9 mouse cellular contexts compared by ENCODE assay signal in genomic region chr8:87472271-87473236, GRCm38 (mm10). TPM values are rescaled to one million over a fixed set of nuclear protein-coding genes. Genes with fewer than 3 reads are reported as not detected.
DNase-seq lines count a peak whose midpoint lies in the region; ATAC-seq and TF ChIP-seq lines count a peak whose summit lies in the region.
"Had no signal": no experiment of that assay in that cellular context is flagged by ENCODE, and none has a peak within 500 bp of the region (broad histone marks: within the 10 kb centered on the region; RNA-seq: fewer than 3 reads in every experiment).

TSS of gene Cbln1 (minus strand) at chr8:87472609.

- no peaks in the 10 kb centered on the region for H3K36me3 ChIP-seq in forebrain, postnatal 0 days (ENCODE audit: insufficient read depth)
- no peaks in the 10 kb centered on the region for H3K36me3 ChIP-seq in liver, embryonic 15.5 days (replicated peaks)
- no peaks in the 10 kb centered on the region for H3K36me3 ChIP-seq in neural tube, embryonic 13.5 days

- no peaks in the 10 kb centered on the region for H3K9me3 ChIP-seq in forebrain, postnatal 0 days (ENCODE audit: low read length)
- no peaks in the 10 kb centered on the region for H3K9me3 ChIP-seq in liver, embryonic 15.5 days (replicated peaks)
- no peaks in the 10 kb centered on the region for H3K9me3 ChIP-seq in neural tube, embryonic 13.5 days

- peak; percentile 95 for ATAC-seq in forebrain, postnatal 0 days
- ATAC-seq in liver, embryonic 15.5 days (ENCODE audit: insufficient read depth) = peak; percentile 87
- peak; percentile 94 for ATAC-seq in neural tube, embryonic 13.5 days (ENCODE audit: low read depth)

- peak within 1 kb of the TSS; percentile 69 for H3K4me3 ChIP-seq in forebrain, postnatal 0 days (ENCODE audit: low read depth, low read length)
- peak within 1 kb of the TSS; percentile 49 for H3K4me3 ChIP-seq in liver, embryonic 15.5 days (replicated peaks)
- H3K4me3 ChIP-seq in neural tube, embryonic 13.5 days = peak within 1 kb of the TSS; percentile 64

- 1% methylated on average over 104 of the region's 122 CpGs for WGBS in forebrain, postnatal 0 days
- under 1% methylated on average over 112 of the region's 122 CpGs for WGBS in liver, embryonic 15.5 days (ENCODE audit: insufficient replicate concordance)
- under 1% methylated on average over 105 of the region's 122 CpGs for WGBS in neural tube, embryonic 13.5 days

- intact Hi-C loops in heart, postnatal 25 days (cut with DNase I) = loop anchor here (10.0 kb wide), 1 partner anchor 538 kb away; no protein-coding TSS in a partner anchor

- DNase-seq in Muller cell, postnatal 12 days (ENCODE audit: inconsistent ontology term) = peak; percentile 96
- peak; percentile 93 for DNase-seq in cerebellum, adult 8-10 months
- DNase-seq in forebrain, postnatal 0 days = peak; percentile 95
- peak; percentile 49 for DNase-seq in heart, postnatal 25 days (ENCODE audit: low spot score)
- peak; percentile 88 for DNase-seq in layer of hippocampus, adult 11-12 months (ENCODE audit: low spot score)
- DNase-seq in testis, postnatal 10 days (ENCODE audit: low spot score) = peak; percentile 93

- TF ChIP-seq CTCF in forebrain, postnatal 0 days (IDR thresholded peaks at IDR 0.05; ENCODE audit: low read depth) = peak; percentile 68

- H3K4me1 ChIP-seq in forebrain, postnatal 0 days (ENCODE audit: insufficient read depth) = peaks cover 11% of the 10 kb centered on the region; the same call in 1 of the 2 replicates
- H3K4me1 ChIP-seq in liver, embryonic 15.5 days (replicated peaks) = peaks cover 16% of the 10 kb centered on the region
- peaks cover 69% of the 10 kb centered on the region for H3K4me1 ChIP-seq in neural tube, embryonic 13.5 days (replicated peaks)

- H3K27ac ChIP-seq in forebrain, postnatal 0 days (ENCODE audit: low read depth, low read length) = peak within 1 kb of the TSS; percentile 64
- no peak within 1 kb of the TSS for H3K27ac ChIP-seq in liver, embryonic 15.5 days (replicated peaks)
- peak within 1 kb of the TSS; percentile 92 for H3K27ac ChIP-seq in neural tube, embryonic 13.5 days (replicated peaks)

- H3K27me3 ChIP-seq in forebrain, postnatal 0 days (ENCODE audit: insufficient read depth, low read length) = peaks cover 48% of the 10 kb centered on the region
- peaks cover 95% of the 10 kb centered on the region for H3K27me3 ChIP-seq in liver, embryonic 15.5 days
- H3K27me3 ChIP-seq in neural tube, embryonic 13.5 days = peaks cover 77% of the 10 kb centered on the region

- peak within 1 kb of the TSS; percentile 90 for H3K4me2 ChIP-seq in forebrain, postnatal 0 days (ENCODE audit: low read depth)
- H3K4me2 ChIP-seq in liver, embryonic 15.5 days = peak within 1 kb of the TSS; percentile 75
- H3K4me2 ChIP-seq in neural tube, embryonic 13.5 days = peak within 1 kb of the TSS; percentile 90

- peak within 1 kb of the TSS; percentile 66 for H3K9ac ChIP-seq in forebrain, postnatal 0 days
- no peak within 1 kb of the TSS for H3K9ac ChIP-seq in liver, embryonic 15.5 days
- peak within 1 kb of the TSS; percentile 86 for H3K9ac ChIP-seq in neural tube, embryonic 13.5 days

RNA-seq across cellular contexts. Expression of gene Cbln1, which starts in this region (rescaled TPM):
- total RNA-seq in forebrain, postnatal 0 days (2014; rRNA removed) = 52.2 and 63.2 TPM in 2 replicates
- 10.4 and 14.7 TPM in 2 replicates for polyA plus RNA-seq in forebrain, postnatal 0 days (2015; fragmentation: Nextera tagmentation; extraction: Ambion mirVana)
- total RNA-seq in heart, postnatal 25 days (2021) = under 1 TPM; 0.52 to 0.87 TPM
- polyA plus RNA-seq in liver, embryonic 15.5 days (2015; fragmentation: Nextera tagmentation; extraction: Ambion mirVana) = not detected in 2 replicates
- polyA plus RNA-seq in neural tube, embryonic 13.5 days (2015; fragmentation: Nextera tagmentation; extraction: Ambion mirVana) = 25.7 and 28.1 TPM in 2 replicates
- total RNA-seq: MEL had no signal

Comparison
In these comparisons a context has a peak if more than half of its experiments do, and no peak if none do; other contexts are left out.
1. RNA of gene Cbln1 (total RNA-seq): 52.2 to 63.2 TPM in forebrain, postnatal 0 days; 0.52 to 0.87 TPM in heart, postnatal 25 days; every median in the first group is over 10 times any median in the second.
2. RNA of gene Cbln1 (polyA plus RNA-seq): 25.7 to 28.1 TPM in neural tube, embryonic 13.5 days and 10.4 to 14.7 TPM in forebrain, postnatal 0 days; not detected in liver, embryonic 15.5 days; every median in the first group is over 10 times any median in the second.
3. Peak in DNase-seq in heart, postnatal 25 days; RNA of the gene not detected or under 1 TPM.
4. Peak in ATAC-seq, H3K4me3 ChIP-seq and H3K4me2 ChIP-seq in liver, embryonic 15.5 days; RNA of the gene not detected or under 1 TPM.
5. Peak in every context shown above with its lines, with median percentiles within 50 percentile points of each other: DNase-seq, ATAC-seq, H3K4me2 ChIP-seq and H3K4me3 ChIP-seq.